Mouse (Mus musculus) olfactory bulb, adult 2 months (tissue): ENCODE results near the gene F11r.

ENCODE experiments used
- CTCF ChIP-seq: fragments of 200-500 bp; IDR thresholded peaks from 2 replicates; pipeline ENCODE4 v1.5.1; 2012; ENCODE audit warnings: low read depth, mild to moderate bottlenecking, low read length, moderate library complexity; ENCODE audit not compliant: insufficient read depth
- POLR2A ChIP-seq: fragments of 200-500 bp; IDR thresholded peaks from 2 replicates; pipeline ENCODE4 v1.6.1; 2012; ENCODE audit warnings: mild to moderate bottlenecking, low read depth, low read length, moderate library complexity; ENCODE audit not compliant: insufficient read depth

DNA sequence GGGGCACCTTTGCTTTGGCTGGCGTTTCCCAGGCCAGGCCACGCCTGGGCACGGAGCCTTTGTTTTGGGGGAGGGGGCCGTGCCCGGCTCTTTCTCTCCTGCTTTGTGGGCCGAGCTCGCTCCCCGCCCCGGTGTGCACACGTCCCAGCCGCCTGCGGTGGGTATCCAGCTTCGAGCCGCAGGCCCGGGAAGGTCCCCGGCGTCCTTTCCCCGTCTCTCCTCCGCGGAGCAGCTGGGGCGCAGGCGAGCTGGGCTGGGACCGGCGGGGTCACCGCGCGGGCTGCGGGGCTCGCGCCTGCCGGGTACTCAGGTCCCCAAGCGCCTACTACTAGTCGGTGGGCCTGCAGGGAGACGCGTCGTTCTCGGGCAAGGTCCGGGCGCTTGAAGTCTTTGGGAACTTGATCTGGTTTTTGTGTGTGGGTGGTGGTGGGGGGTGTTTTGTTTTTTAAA lies 25.8 kb upstream of the F11r start:
- TF ChIP-seq CTCF (no peak), POLR2A (no peak)
